Mouse (Mus musculus) intestine, embryonic 16.5 days (tissue): ENCODE measurements around the gene Bcdin3d. TPM values are rescaled to one million over a fixed set of nuclear protein-coding genes. Genes with fewer than 3 reads are reported as not detected.
"Not testable (repeated sequence)": the region's sequence is repeated elsewhere in the genome, so short reads cannot be mapped to it uniquely, and the experiment has no call there.

Source experiments
- ATAC-seq: fragments of 200-750 bp; cut with Nextera tagmentation; 2 replicates; pipeline ENCODE4 v1.8.0; 2017; ENCODE audit warnings: moderate TSS enrichment, moderate library complexity
- H3K27ac ChIP-seq: fragments of 300-500 bp; sonication (generic); 2 replicates; pipeline ENCODE4 v1.5.1; 2014; ENCODE audit warnings: mild to moderate bottlenecking, low read length
- H3K27me3 ChIP-seq: fragments of 300-500 bp; sonication (generic); replicated peaks from 2 replicates; pipeline ENCODE4 v1.6.1; 2014; ENCODE audit warnings: low read length, control low read depth, mixed read lengths; ENCODE audit not compliant: control insufficient read depth, insufficient read depth
- H3K36me3 ChIP-seq: fragments of 300-500 bp; sonication (generic); 2 replicates; pipeline ENCODE4 v1.6.1; 2014; ENCODE audit warnings: low read length, control low read depth; ENCODE audit not compliant: control insufficient read depth, insufficient read depth
- H3K4me1 ChIP-seq: fragments of 300-500 bp; sonication (generic); 2 replicates; pipeline ENCODE4 v1.6.1; 2014; ENCODE audit warnings: low read length, control low read depth, mixed read lengths; ENCODE audit not compliant: control insufficient read depth, insufficient read depth
- H3K4me2 ChIP-seq: fragments of 300-500 bp; sonication (generic); 2 replicates; pipeline ENCODE4 v1.6.1; 2014; ENCODE audit warnings: low read depth, low read length, control low read depth
- H3K4me3 ChIP-seq: fragments of 300-500 bp; sonication (generic); 2 replicates; pipeline ENCODE4 v1.5.1; 2014; ENCODE audit warnings: mild to moderate bottlenecking, low read length
- H3K9ac ChIP-seq: fragments of 300-500 bp; sonication (generic); 2 replicates; pipeline ENCODE4 v1.6.1; 2014; ENCODE audit warnings: low read depth, low read length
- H3K9me3 ChIP-seq: fragments of 300-500 bp; sonication (generic); 2 replicates; pipeline ENCODE4 v1.6.1; 2016; ENCODE audit warnings: low read length, control low read depth; ENCODE audit not compliant: control insufficient read depth
- WGBS: fragments of 180-500 bp; shearing (Covaris S2); extraction: QIAGEN DNeasy Blood & Tissue Kit; methylation state at CpG from one replicate; pipeline ENCODE4 v1.1.7; 2014; 5-methylcytosine and 5-hydroxymethylcytosine counted together
- polyA plus RNA-seq: library from polyadenylated mRNA; unstranded; fragments of >200 nt; fragmentation: Nextera tagmentation; extraction: Ambion mirVana; gene quantifications from 2 replicates; pipeline ENCODE4 v1.2.1, GENCODE M21; 2015

Gene Bcdin3d
- polyA plus RNA-seq, 1 experiment from 2014 or later = 14.3 TPM

GRCm38 (mm10) chr15:99449131-99449750 is 25.3 kb downstream of the Bcdin3d start:
- Histone ChIP-seq H3K9ac (peak overlapping the region; percentile 19; the same call in 1 of the 2 replicates), H3K4me3 (no peak overlapping the region), H3K4me1 (peaks cover 25% of the 10 kb centered on the region), H3K4me2 (peak overlapping the region; percentile 10; the same call in 1 of the 2 replicates), H3K36me3 (no peaks in the 10 kb centered on the region), H3K27ac (peak overlapping the region; percentile 17), H3K9me3 (no peaks in the 10 kb centered on the region), H3K27me3 (no peaks in the 10 kb centered on the region)
- ATAC-seq = peak; percentile 47
- 61% methylated on average over 9 of the region's 9 CpGs for WGBS

GRCm38 (mm10) chr15:99446136-99446535 is 28.4 kb downstream of the Bcdin3d start:
- not testable (repeated sequence) for H3K27ac ChIP-seq, ATAC-seq
- 91% methylated on average over 10 of the region's 10 CpGs for WGBS

GRCm38 (mm10) chr15:99445567-99445966 is 29.0 kb downstream of the Bcdin3d start:
- Histone ChIP-seq H3K4me1 (peaks cover 41% of the 10 kb centered on the region), H3K27me3 (no peaks in the 10 kb centered on the region), H3K27ac (0 out of 2 replicates have a peak overlapping the region, but pooled peaks have one; percentile 33), H3K36me3 (0 out of 2 replicates have a peak, but pooled peaks cover 4% of the 10 kb centered on the region), H3K9me3 (no peaks in the 10 kb centered on the region), H3K9ac (no peak overlapping the region), H3K4me2 (no peak overlapping the region), H3K4me3 (no peak overlapping the region)
- 29% methylated on average over 6 of the region's 6 CpGs for WGBS
- ATAC-seq = peak; percentile 71

More at GRCm38 (mm10) chr15:99446136-99446535, 28.4 kb downstream of the Bcdin3d start:
- H3K9ac ChIP-seq, H3K4me3 ChIP-seq, H3K9me3 ChIP-seq, H3K4me2 ChIP-seq, H3K36me3 ChIP-seq, H3K27me3 ChIP-seq: not testable (repeated sequence)
- H3K4me1 ChIP-seq = peaks cover 37% of the 10 kb centered on the region

- no peak overlapping the region for H3K4me3 ChIP-seq
- H3K9me3 ChIP-seq = no peaks in the 10 kb centered on the region
- H3K36me3 ChIP-seq = 0 out of 2 replicates have a peak, but pooled peaks cover 4% of the 10 kb centered on the region
- H3K27ac ChIP-seq = no peak overlapping the region
- 77% methylated on average over 7 of the region's 7 CpGs for WGBS
- ATAC-seq = no peak
- peaks cover 44% of the 10 kb centered on the region for H3K4me1 ChIP-seq
- no peaks in the 10 kb centered on the region for H3K27me3 ChIP-seq
- no peak overlapping the region for H3K9ac ChIP-seq
- H3K4me2 ChIP-seq = no peak overlapping the region
Observed at GRCm38 (mm10) chr15:99442358-99442757, 32.2 kb downstream of the Bcdin3d start.

- Histone ChIP-seq H3K4me1 (peaks cover 52% of the 10 kb centered on the region), H3K27ac (peak overlapping the region; percentile 90), H3K4me3 (no peak overlapping the region), H3K9me3 (no peaks in the 10 kb centered on the region), H3K9ac (peak overlapping the region; percentile 28; the same call in 1 of the 2 replicates), H3K36me3 (0 out of 2 replicates have a peak, but pooled peaks cover 4% of the 10 kb centered on the region), H3K27me3 (no peaks in the 10 kb centered on the region), H3K4me2 (peak overlapping the region; percentile 35)
- WGBS = 21% methylated on average over 8 of the region's 8 CpGs
- no peak for ATAC-seq
Observed at GRCm38 (mm10) chr15:99440816-99441457, 33.6 kb downstream of the Bcdin3d start.

GRCm38 (mm10) chr15:99440112-99440815 is 34.3 kb downstream of the Bcdin3d start:
- Histone ChIP-seq H3K4me1 (peaks cover 50% of the 10 kb centered on the region), H3K27me3 (no peaks in the 10 kb centered on the region), H3K9me3 (no peaks in the 10 kb centered on the region), H3K36me3 (0 out of 2 replicates have a peak, but pooled peaks cover 4% of the 10 kb centered on the region), H3K4me2 (peak overlapping the region; percentile 35; the same call in 1 of the 2 replicates), H3K27ac (peak overlapping the region; percentile 90), H3K4me3 (no peak overlapping the region), H3K9ac (peak overlapping the region; percentile 28; the same call in 1 of the 2 replicates)
- ATAC-seq = peak; percentile 87
- 27% methylated on average over 2 of the region's 2 CpGs for WGBS

GRCm38 (mm10) chr15:99438966-99439698 is 35.4 kb downstream of the Bcdin3d start:
- Histone ChIP-seq H3K36me3 (0 out of 2 replicates have a peak, but pooled peaks cover 3% of the 10 kb centered on the region), H3K4me3 (no peak overlapping the region), H3K4me2 (no peak overlapping the region), H3K9ac (0 out of 2 replicates have a peak overlapping the region, but pooled peaks have one; percentile 7), H3K27ac (peak overlapping the region; percentile 65), H3K4me1 (peaks cover 50% of the 10 kb centered on the region), H3K9me3 (no peaks in the 10 kb centered on the region), H3K27me3 (no peaks in the 10 kb centered on the region)
- WGBS = 69% methylated on average over 8 of the region's 8 CpGs
- ATAC-seq = peak; percentile 29

- H3K4me2 ChIP-seq = no peak overlapping the region
- H3K9me3 ChIP-seq = no peaks in the 10 kb centered on the region
- ATAC-seq = peak; percentile 24; the same call in 1 of the 2 replicates
- H3K27ac ChIP-seq = no peak overlapping the region
- no peaks in the 10 kb centered on the region for H3K27me3 ChIP-seq
- 61% methylated on average over 12 of the region's 12 CpGs for WGBS
- peaks cover 24% of the 10 kb centered on the region for H3K4me1 ChIP-seq
- 0 out of 2 replicates have a peak overlapping the region, but pooled peaks have one; percentile 33 for H3K9ac ChIP-seq
- H3K4me3 ChIP-seq = no peak overlapping the region
- H3K36me3 ChIP-seq = peaks cover 7% of the 10 kb centered on the region; the same call in 1 of the 2 replicates
Observed at GRCm38 (mm10) chr15:99433913-99434312, 40.6 kb downstream of the Bcdin3d start.
